Mouse (Mus musculus): Measurements from ENCODE around the gene Mfng. TPM values are rescaled to one million over a fixed set of nuclear protein-coding genes. Genes with fewer than 3 reads are reported as not detected.

The Mfng gene
- total RNA-seq, 2 experiments from 2014 or later, result 8.2 to 31.2 TPM

- ATAC-seq (replicated peaks; ENCODE audit: poor library complexity, severe bottlenecking), result no peak
These were observed 9.6 kb downstream of the Mfng start for GRCm38 (mm10) chr15:78763704-78764103.

DNA sequence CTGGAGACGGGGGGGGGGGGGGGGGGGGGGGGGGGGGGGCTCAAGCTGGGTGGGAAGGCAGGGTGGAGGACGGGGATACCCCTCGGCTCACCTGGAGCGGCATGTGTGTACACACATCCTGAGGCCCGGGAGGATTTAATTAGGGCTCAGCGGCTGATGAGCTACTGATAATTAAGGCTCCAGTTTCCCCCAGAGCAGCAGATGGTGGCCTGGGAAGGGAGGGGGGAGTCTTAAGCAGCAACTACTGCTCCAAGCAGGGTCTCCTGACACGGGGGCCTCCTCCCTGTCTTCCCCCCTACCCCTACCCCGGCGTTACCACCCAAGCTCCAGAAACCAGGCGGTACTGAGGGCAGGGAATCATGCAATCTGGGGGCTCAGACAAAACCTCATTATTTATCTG, 10.1 kb downstream of the Mfng start:
- ATAC-seq (replicated peaks; ENCODE audit: poor library complexity, severe bottlenecking), result no peak

DNA sequence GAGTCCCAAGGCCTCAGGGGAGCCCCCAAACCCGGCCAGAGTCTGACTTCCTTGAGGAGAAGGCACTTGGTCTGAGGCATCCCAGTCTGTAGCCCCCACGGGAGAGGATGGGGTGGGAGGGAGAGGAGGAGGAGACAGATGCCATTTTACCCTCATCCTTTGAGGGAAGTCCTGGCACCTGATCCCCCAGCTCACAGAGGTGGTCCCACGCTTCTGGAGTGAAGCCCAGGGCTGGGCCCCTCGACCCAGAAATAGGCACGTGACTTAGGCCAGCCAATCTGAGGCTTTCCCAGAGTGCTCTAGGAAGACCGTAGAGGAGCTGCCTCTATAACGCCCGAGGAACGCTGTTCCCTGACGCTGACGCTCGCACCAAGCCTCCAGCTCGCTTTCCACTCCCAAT, 12.2 kb downstream of the Mfng start:
- no peak for ATAC-seq (replicated peaks; ENCODE audit: poor library complexity, severe bottlenecking)

- ATAC-seq (replicated peaks; ENCODE audit: poor library complexity, severe bottlenecking), result no peak
These were observed 15.1 kb downstream of the Mfng start for GRCm38 (mm10) chr15:78758132-78758531.

DNA sequence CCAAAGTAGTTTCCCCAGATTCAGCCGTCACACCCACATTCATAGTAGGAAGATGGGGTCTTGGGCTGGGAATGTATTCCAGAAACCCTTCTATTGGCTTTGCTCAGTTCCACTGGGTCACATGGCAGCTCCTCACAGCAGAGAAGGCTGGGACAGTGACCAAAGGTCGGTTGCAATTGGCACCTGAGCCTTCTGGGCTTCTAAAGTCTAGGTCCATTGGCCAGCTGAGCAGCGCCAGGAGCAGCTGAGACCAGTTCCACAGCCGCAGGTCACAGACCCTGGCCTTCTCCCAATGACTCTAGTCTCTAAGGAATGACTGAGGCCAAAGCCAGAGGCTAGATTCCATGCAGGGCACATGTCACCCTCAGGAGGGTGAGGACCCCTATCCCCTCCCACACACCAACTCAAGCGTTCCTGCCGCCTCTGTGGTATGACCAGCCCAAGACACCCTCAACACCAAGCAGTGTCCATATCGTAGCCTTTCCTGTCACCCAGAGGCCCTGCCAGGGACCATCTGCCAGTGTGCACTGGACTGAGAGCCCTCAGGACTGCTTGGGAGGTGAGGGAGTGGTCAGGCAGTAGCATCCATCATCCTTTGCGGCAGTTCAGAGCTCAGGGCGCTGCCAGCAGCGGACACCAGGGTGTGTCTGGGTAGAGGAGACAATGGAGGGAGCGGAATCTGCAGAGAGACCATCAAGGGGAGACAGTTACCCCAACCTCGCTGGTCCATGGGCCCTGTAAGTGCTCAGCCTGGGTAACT, 17.1 kb downstream of the Mfng start:
- no peak for ATAC-seq (replicated peaks; ENCODE audit: poor library complexity, severe bottlenecking)

DNA sequence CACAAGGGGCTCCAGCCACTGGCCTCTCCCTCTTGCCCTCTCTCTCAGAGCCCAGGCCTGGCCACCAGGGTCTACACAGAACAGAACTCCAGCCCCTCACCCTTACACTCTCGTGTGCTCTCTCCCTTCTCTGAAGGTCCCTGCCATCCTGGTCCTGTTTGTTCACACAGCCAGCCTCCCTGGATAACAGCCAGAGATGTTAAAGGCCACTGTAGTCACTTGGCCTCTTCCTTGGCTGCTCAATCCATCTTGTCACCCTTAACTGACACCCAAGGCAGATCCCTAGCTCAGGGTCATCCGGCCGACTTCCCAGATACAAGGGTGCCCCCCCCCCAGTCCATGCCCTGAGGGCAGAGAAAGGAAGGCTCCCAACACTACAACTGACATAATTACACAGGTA, 18.0 kb downstream of the Mfng start:
- no peak for ATAC-seq (replicated peaks; ENCODE audit: poor library complexity, severe bottlenecking)

- peak; percentile 94 for ATAC-seq (replicated peaks; ENCODE audit: poor library complexity, severe bottlenecking)
These were observed 19.1 kb downstream of the Mfng start for GRCm38 (mm10) chr15:78754144-78754543.

DNA sequence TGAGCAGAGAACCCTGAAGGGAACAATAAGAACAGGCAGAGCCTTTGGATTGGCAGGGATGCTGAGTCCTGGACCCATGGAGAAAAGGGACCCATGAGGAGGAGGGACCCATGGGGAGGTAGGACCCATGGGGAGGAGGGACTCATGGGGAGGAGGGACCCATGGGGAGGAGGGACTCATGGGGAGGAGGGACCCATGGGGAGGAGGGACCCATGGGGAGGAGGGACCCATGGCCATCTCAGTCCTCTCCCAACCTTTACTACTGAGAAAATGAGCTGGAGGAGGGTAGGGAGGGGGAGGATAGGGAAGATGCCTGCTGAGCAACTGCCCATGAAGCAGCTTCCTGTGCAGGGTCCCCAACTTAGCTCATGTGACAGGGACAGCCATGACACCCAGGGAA, 20.3 kb downstream of the Mfng start:
- ATAC-seq (replicated peaks; ENCODE audit: poor library complexity, severe bottlenecking), result no peak

GRCm38 (mm10) chr15:78750608-78751350, 22.5 kb downstream of the Mfng start:
- ATAC-seq (replicated peaks; ENCODE audit: poor library complexity, severe bottlenecking), result no peak

- ATAC-seq (replicated peaks; ENCODE audit: poor library complexity, severe bottlenecking), result no peak
These were observed 23.4 kb downstream of the Mfng start for GRCm38 (mm10) chr15:78749855-78750254.

DNA sequence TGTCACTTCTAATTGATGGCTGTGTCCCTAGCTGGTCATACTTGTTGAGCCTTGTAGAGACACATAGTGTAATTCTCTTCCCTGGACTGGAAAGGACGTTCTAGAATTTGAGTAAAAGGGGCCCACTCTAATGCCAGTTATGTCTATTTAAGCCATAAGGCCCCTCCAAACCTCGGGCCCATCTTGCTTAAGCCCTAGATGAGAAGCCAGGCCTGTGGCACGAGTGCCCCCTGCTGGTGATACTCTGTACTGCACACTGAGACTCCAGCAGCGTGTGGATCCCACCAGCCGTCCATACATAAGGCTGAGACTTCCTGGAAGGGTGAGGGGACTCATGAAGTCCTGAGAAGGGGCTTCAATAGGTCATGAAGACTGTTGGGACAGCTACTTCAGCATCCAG, 29.1 kb downstream of the Mfng start:
- ATAC-seq (replicated peaks; ENCODE audit: poor library complexity, severe bottlenecking), result peak; percentile 84

GRCm38 (mm10) chr15:78742831-78743230, 30.4 kb downstream of the Mfng start:
- no peak for ATAC-seq (replicated peaks; ENCODE audit: poor library complexity, severe bottlenecking)

DNA sequence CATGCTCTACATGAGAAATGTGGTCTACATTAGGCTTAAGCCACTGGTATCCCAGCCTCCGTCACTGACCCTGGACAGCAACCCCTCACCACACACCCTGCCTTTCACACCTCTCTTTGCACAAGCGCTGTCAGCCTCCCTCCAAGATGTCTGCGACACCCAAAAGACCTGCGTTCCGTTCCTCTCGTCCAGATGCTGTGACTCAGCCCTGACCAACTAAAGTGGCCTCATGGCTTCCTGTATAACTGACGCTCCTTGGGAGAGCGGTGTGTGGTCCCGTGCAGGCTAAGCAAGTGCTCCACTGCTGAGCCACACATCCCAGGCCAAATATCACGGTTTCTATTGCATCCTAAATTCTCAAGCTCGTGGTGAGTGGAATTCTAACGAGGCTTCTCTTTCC, 32.6 kb downstream of the Mfng start:
- ATAC-seq (replicated peaks; ENCODE audit: poor library complexity, severe bottlenecking), result peak; percentile 49

GRCm38 (mm10) chr15:78737146-78737545, 36.1 kb downstream of the Mfng start:
- no peak for ATAC-seq (replicated peaks; ENCODE audit: poor library complexity, severe bottlenecking)

- no peak for ATAC-seq (replicated peaks; ENCODE audit: poor library complexity, severe bottlenecking)
These were observed 36.6 kb downstream of the Mfng start for GRCm38 (mm10) chr15:78736681-78737100.

- ATAC-seq (replicated peaks; ENCODE audit: poor library complexity, severe bottlenecking), result no peak
These were observed 37.1 kb downstream of the Mfng start for GRCm38 (mm10) chr15:78736181-78736579.

- no peak for ATAC-seq (replicated peaks; ENCODE audit: poor library complexity, severe bottlenecking)
These were observed 37.7 kb downstream of the Mfng start for GRCm38 (mm10) chr15:78735431-78736180.

DNA sequence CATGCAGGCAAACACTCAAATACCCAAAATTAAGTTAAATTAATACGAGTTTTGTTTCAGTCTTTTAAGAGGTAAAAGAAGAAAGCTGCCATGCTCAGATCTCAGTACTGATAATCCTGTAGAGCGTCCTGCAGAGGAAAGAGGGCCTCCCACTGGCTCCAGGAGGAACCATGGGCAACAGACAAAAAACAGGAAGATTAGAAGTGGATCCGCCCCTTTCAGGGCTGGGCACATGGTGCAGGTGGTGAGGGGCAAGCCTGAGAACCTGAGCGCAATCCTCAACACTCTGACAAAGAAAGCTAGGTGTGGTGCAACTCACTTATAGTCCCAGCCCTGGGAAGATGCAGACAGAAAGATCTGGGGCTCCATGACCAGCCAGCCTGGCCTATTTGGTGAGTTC, 41.4 kb downstream of the Mfng start:
- peak; percentile 57 for ATAC-seq (replicated peaks; ENCODE audit: poor library complexity, severe bottlenecking)

DNA sequence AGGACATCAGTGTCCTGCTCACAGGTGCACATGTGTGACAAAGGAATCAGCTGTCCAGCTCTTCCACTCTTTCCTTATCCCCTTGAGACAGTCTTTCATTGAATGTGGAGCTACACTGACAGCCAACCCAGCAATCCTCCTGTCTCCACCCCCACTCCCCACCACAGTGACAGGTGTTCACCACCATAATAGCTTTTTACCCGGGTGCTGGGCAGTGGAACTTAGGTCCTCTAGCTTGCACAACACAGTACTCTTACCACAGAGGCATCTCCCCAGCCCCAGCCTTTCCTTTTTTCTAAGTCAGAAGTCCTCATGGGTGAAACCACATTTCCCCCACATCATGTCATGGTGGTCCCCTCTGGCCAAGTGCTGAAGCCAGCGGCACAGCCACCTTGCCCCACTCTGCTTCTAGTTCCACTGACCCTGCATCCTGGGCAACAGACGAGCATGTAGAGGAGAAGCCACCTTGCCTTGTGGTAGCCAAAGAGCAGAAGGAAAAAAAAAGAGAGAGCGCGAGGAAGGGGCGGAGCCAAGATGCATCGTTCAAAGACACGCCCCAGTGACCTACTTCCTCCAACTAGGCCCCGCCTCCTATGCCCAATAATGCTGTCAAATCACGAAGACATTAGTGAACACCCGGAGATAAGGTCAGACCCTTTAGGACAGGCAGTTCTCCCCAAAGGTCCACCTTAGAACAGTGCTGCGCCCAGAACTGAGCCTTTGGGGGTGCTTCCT, 42.8 kb downstream of the Mfng start:
- peak; percentile 84 for ATAC-seq (replicated peaks; ENCODE audit: poor library complexity, severe bottlenecking)

- ATAC-seq (replicated peaks; ENCODE audit: poor library complexity, severe bottlenecking), result no peak
These were observed 46.6 kb downstream of the Mfng start for GRCm38 (mm10) chr15:78726697-78727096.
